Mouse (Mus musculus) testis, postnatal 10 days (tissue): ENCODE measurements around the gene Ero1lb.
"Not testable (repeated sequence)": the region's sequence is repeated elsewhere in the genome, so short reads cannot be mapped to it uniquely, and the experiment has no call there.

ENCODE experiments used
- DNase-seq: peaks from one replicate; pipeline ENCODE4 v3.0.0; 2021; ENCODE audit warnings: low spot score

The Ero1lb gene

DNA sequence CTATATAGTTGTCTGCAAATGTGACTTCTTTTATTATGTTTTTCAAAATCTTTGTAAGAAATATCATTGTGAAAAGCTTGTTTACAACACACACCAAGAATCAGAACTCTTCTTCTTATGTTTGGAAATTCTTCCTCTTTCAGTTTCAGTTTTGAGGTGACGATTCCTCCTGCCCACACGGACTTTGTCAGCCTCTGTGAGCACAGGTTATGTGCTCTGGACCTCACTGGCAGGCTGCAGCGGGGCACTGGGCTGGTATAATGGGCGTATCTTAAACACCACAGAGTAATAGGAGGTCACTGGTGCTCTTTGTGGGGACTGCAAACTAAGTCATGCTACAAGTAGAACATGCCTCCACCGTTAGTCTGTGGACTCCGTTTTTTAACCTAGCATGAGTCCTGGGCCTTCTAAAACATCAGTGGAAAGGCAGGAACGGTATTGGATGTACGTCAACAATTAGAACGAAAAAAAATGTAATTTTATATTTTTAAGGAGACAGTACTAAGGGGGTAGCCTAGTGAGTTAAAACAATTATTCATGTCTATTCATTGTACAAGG, 9.4 kb downstream of the Ero1lb start:
- DNase-seq, result no peak

DNA sequence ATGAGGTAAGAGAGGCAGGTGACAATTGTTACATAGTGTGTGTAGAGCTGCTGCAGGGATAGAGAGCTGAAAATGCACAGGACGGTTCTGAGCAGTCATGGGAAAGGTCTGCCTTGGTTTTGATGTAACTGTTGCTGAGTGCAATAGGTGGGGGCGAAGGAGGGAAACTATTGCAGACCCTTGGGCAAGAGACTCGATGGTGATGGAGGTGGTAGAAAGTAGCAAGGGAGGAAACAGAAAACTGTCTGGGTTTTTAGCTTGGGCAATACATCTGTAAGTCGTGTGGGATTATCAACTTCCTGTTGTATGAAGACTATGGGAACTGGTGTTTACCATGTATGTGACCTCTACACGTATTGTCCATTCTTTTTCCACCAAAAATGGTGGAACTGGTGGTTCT, 12.5 kb downstream of the Ero1lb start:
- DNase-seq, result no peak

DNA sequence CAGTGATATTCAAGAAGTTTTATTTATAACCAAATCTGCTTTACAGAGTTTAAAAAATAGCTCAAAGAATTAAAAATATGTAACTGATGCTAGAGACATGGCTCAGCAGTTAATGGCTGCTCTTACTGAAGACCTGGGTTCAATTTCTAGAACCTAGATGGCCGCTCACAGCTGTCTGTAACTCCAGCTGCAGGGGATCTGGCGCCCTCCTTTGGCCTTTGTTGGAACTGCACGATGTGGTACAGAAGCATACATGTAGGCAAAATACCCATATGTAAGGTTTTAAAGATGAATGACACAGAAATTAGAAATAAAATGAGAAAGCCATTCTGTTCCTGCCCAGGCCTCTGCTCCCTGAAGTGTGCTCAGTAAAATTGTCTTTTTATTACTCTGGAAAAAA, 23.3 kb downstream of the Ero1lb start:
- peak; percentile 79 for DNase-seq

- DNase-seq, result not testable (repeated sequence)
Measured at GRCm38 (mm10) chr13:12597075-12597474, 31.4 kb downstream of the Ero1lb start.

DNA sequence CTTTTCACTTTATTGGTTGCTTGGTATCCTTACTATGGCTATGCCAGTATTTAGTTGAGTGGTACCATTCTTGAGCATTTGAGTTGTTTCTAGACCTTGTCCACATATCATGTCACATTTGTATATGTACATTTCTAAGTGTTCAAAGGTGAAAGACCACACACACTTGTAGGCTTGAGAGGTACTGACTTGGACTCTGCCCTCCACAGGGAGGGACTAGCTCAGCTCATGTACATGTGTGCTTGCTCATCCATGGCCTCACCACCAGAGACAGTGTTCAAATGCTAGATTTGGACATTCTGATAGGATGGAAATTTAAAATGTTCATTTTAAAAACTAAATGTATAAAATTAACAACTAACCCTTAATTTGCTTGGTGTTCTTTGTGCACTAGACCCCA, 44.5 kb downstream of the Ero1lb start:
- DNase-seq, result not testable (repeated sequence)

DNA sequence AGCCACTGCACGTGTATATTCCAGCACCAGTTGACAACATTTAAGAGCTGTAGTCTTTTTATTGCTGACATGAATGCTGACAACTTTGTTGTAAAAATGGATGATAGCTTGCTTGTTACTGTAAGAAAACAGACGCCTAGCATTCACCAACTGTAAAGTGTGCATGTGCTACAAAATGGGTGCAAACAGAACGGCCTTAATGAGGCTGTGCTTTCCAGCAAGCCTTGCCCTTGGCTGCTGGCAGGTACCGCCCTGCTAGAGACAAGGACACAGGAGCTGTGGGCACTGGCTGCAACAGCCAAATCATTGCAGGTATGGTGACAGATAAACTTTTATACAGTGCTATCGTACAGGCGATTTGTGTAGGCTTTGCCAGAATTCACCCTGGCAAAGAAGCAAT, 48.4 kb downstream of the Ero1lb start:
- DNase-seq, result not testable (repeated sequence)

DNA sequence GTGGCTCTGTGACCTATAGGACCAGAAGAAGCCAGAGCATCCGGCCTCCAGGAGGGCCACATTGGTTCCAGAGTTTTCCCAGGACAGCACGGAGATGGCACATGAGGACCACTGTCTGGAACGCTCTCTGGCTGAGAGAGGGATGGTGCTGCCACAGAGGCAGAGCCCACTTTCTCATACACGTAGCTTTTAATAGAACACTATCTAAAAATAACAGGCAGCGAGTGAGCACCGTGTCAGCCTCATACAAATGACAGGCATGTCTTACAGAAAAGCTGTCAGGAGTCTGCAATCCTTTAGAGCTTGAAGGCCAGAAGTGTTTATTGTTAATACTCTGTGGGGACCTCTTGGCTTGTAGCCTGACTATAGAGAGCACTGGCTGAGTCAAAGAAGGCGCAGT, 48.9 kb downstream of the Ero1lb start:
- not testable (repeated sequence) for DNase-seq

DNA sequence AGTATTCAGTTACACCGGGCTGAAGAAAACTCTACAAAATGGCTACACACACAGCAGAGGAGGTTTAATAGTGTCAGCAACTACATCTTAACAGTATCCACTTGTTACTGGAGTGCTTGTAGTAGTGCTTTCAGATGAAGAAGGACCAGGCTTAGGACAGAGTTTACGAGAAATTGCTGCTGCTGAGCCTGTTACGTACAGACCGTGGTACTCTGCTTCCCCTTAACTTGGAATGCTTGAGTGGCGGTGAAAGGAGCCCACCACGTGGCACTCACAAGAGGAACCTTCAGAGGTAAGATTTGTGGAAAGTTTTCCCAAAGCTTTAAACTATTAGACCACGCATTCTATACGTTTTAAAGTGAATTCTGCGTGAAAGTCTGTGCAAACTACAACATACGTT, 49.3 kb downstream of the Ero1lb start:
- not testable (repeated sequence) for DNase-seq

DNA sequence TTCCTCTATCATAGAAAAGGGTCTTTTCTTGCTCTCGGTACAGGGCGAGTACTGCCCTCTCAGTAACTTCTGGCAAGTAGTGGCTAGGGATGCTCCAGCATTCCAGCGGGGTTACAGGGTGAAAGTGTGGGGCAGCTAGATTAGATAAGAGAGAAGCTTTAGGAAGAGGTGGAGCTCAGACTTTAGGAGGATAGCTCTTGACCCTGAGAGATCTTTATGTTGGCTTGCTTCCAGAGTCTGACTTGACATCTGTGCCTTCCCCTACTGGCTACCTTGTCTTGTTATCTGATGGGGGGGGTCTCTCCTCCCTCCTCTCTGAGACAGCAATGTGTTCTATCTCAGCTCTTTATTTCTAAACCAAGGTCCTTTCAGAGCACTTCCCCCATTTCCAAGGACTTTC, 50.8 kb downstream of the Ero1lb start:
- not testable (repeated sequence) for DNase-seq

- DNase-seq, result not testable (repeated sequence)
Measured at GRCm38 (mm10) chr13:12619808-12620207, 54.1 kb downstream of the Ero1lb start.

DNA sequence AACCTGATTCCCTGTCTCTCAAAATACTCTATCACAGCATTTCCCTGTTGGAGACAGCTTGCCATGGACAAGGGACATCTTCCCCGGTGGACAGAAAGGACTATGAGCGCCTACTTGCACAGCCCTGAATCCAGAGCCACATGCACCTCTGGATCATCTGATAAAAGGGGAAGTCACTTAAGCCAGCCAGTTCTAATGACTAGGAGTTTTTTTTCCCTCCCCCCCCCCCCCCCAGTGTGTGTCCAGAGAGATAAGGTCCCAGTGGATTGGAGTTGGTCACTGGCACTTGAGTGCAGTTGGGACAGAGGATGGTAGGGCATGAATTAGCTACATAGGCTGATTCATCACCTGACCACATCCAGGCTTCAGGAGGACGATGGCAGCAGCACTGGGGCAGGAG, 60.4 kb downstream of the Ero1lb start:
- DNase-seq, result not testable (repeated sequence)

DNA sequence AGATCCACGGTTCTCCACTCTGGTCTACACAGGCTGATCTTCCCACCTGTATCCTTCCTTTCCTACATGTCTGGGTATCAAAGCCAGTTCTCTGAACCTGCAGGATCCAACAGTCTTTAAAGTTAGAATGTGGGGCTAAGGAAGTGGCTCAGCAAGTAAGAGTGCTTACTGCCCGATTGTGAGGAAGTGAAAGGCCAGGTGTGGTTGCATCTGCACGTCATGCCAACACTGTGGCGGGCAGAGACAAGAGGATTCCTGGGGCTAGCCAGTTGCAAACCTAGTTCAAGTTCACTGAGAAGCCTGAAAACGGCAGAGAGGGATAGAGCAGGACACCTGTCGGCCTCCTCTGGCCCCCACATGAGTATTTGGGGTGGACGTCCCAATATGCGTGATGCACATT, 62.1 kb downstream of the Ero1lb start:
- not testable (repeated sequence) for DNase-seq

- DNase-seq, result not testable (repeated sequence)
Measured at GRCm38 (mm10) chr13:12628181-12628580, 62.5 kb downstream of the Ero1lb start.

DNA sequence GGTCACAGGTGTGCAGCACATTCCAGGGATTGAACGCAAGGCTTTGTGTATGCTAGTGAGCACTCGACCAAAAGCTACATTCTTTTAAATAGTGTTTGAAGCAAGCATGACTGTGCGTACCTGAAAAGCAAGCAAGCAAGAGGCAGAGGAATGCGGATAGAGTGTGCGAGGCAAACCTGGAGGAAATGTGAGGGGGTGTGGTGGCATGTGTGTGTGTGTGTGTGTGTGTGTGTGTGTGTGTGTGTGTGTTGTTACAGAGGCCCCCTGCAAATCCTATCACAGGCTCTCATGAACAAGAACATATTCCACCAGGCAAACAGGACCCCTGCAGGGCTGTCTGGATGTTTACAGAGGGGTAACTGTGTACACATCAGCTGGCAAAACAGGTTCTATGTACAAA, 64.6 kb downstream of the Ero1lb start:
- DNase-seq, result not testable (repeated sequence)

GRCm38 (mm10) chr13:12634941-12635588, 69.4 kb downstream of the Ero1lb start:
- not testable (repeated sequence) for DNase-seq

DNA sequence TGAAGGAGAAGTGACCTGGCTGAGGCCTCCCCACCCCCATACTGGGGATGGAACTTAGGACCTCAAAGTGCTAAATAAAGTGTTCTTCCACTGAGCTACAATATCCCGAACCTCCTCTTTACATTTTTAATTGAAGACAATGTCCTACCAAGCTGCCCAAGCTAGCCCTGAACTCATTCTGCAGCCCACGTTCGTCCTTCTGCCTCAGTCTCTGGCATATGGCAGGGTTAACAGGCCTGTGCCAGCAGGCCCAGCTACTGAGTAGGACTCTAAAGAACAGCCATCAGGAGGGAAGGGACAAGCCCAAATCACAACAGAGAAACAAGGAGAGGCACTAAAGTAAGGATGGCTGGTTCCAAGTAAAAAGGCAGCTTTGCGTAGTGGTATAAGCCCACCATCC, 77.1 kb downstream of the Ero1lb start:
- not testable (repeated sequence) for DNase-seq

DNA sequence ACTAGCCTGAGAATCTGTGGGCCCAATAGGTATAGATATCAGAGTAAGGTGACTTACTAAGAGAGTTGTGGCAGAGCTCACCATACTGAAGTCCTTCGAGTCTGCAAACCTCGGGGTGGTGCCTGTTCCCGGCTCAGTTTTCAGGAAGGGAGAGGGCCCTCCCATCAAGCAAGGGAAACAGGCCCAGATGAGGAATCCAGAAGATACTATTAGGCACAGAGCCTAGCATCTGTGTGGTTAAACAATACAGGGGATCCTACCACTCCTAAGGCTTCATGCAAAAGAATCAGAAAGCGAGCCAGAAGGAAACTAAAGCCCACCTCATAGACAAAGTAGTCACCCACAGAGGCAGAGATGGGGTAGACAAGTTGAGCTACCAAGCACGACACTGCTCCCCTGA, 81.0 kb downstream of the Ero1lb start:
- DNase-seq, result not testable (repeated sequence)

- peak; percentile 70 for DNase-seq
Measured at GRCm38 (mm10) chr13:12650020-12650876, 84.6 kb downstream of the Ero1lb start.

DNA sequence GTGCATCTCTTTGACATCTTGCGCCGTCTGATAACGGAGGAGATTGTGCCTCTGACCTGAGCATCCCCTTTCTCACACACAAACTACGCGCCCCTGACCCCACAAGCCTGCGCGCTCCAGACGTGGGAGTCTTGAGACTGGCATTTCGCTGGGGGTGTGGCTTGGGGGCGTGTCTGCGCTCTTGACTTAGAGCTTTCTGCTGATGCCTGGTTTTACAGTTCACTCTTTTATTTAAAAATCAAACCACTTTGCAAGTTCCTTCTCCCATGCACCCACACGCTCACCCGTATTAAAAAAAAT, 85.2 kb downstream of the Ero1lb start:
- peak; percentile 74 for DNase-seq
